Mouse (Mus musculus): ENCODE data around the gene Tymp.

DNA sequence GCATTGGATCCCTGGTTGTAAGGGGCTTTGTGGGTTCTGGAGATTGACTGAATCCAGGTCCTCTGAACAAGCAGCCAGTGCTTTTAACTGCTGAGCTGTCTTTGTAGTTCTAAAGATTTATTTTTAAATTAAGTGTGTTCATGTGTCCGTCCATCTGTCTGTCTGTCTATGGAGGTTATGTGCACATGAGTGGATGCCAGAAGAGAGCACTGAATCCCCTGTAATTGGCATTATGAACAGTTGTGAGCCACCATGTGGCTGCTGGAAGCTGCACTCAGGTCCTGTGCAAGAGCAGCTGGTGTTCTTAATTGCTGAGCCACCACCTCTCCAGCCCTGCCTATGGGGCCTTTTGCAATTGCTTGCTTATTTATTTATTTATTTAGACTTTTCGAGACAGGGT, 21.3 kb upstream of the Tymp start:
- TF ChIP-seq MYOD1 (IDR thresholded peaks at IDR 0.05; ENCODE audit: control insufficient read depth in 1 of 3, insufficient read length in 2 of 3, low read depth in 2 of 3) (no peak), SRF (IDR thresholded peaks at IDR 0.05; ENCODE audit: control insufficient read depth, insufficient read length, low read depth) (no peak), POLR2A (IDR thresholded peaks at IDR 0.05; ENCODE audit: insufficient read length, low read depth) (no peak), USF1 (IDR thresholded peaks at IDR 0.05; ENCODE audit: low read depth) (no peak), POLR2AphosphoS2 (IDR thresholded peaks at IDR 0.05; ENCODE audit: insufficient read length, low read depth) (no peak), CEBPB (IDR thresholded peaks at IDR 0.05; ENCODE audit: insufficient read depth, poor library complexity, severe bottlenecking) (no peak), TCF12 (IDR thresholded peaks at IDR 0.05; ENCODE audit: insufficient read depth, poor library complexity, severe bottlenecking) (no peak), E2F4 (IDR thresholded peaks at IDR 0.05; ENCODE audit: insufficient read depth) (no peak), MAX (IDR thresholded peaks at IDR 0.05; ENCODE audit: low read depth) (no peak), MYOG (IDR thresholded peaks at IDR 0.05; ENCODE audit: control insufficient read depth in 1 of 3, insufficient read depth in 1 of 3, insufficient read length in 2 of 3, low read depth in 2 of 3) (no peak)
